Mouse (Mus musculus) neutrophil, adult 83 days (primary cell): ENCODE data around the gene Usp49. TPM values are rescaled to one million over a fixed set of nuclear protein-coding genes. Genes with fewer than 3 reads are reported as not detected.

Source experiments
- total RNA-seq, 2 experiments: library from RNA; stranded (reverse); gene quantifications; one replicate each; pipeline ENCODE4 v1.2.4; 2023

Gene Usp49
- 1 to 10 TPM; 7.2 to 7.6 TPM for total RNA-seq

GRCm38 (mm10) chr17:47630678-47631065, at the start of gene Usp49:
Gene Usp49, plus strand, starts transcription at chr17:47630690.

GRCm38 (mm10) chr17:47610849-47611660, 19.4 kb upstream of the Usp49 start, which contains the start of the genes Bysl, Med20 and Gm20517:
Gene Bysl, minus strand, starts transcription at chr17:47611492.
Gene Med20, plus strand, starts transcription at chr17:47611582.
Gene Gm20517, plus strand, starts transcription at chr17:47611589.

DNA sequence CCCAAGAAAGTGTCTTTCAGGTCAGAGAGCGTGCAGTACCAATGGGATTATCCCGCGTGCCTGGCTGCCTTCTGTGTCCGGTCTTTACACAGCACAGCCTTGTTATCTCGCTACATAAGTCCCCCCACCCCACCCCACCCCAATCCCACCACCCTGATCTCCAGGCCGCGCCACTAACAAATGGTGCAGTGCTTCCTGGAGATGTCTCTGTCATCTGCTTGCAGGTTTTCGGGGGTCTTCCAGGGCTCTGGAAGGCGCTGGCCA, 57.8 kb downstream of the Usp49 start, which contains the start of gene Tomm6:
TSS of gene Tomm6 (minus strand) at position 43 of the 264 bp plus-strand sequence.

GRCm38 (mm10) chr17:47688608-47689575, 58.4 kb downstream of the Usp49 start, which contains the start of gene Frs3:
Gene Frs3, plus strand, starts transcription at chr17:47689030.

DNA sequence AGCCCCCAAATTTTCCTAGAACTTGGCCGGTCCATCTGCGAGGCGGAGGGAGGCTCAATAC, 63.8 kb downstream of the Usp49 start, which contains the start of gene Gm21981:
TSS of gene Gm21981 (minus strand) at position 14 of the 61 bp plus-strand sequence.

DNA sequence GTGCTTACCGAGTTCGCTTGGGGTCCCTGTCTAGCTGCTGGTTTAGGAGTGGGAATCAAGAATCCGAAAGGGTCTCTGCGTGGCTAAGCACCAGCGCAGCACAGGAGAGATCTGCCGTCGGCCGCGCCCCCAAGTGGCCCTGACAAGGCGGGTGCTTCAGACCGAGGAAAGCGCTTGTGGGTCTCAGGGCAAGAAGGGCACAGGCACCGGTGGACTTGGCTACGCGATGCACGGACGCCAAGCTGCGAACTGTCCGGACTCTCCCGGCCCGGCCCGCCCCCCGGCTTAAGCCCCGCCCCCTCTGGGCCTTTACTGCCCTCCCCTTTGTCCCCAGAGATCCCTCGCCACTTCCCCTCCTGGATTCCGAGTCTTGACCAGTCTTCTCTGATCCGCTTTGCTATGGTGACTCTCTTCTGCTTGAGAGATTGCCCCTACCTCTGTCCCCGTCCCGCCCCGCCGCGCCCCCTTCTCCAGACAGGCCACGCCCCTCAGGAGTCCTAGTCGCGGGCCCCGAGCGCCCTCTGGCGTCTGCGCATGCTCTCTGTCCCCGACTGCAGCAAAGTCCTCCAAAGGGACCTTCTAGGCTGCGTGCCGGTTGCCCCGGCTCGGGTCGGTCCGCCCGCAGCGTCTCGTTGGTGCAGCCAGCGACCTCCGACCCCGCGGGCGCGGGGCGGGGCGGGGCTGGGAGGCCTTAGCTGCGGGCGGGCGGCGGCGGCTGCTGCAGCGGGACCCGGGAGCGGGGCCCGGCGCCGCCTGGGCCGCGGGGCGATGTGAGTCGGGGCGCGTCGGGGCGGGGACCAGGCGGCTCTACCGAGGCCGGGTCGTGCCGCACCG, 64.2 kb downstream of the Usp49 start, which contains the start of gene Prickle4:
TSS of gene Prickle4 (minus strand) at position 234 of the 834 bp plus-strand sequence.

GRCm38 (mm10) chr17:47726566-47726965, 96.1 kb downstream of the Usp49 start, which contains the start of gene Pgc:
Gene Pgc, plus strand, starts transcription at chr17:47726842.

Other genes starting within 250 kb of the Usp49 start
- under 1 TPM; 0.24 to 0.39 TPM for gene Guca1b, start 245.3 kb upstream of the Usp49 start, total RNA-seq
- gene Guca1a, start 230.1 kb upstream of the Usp49 start, total RNA-seq, result 1 to 10 TPM; 3.4 to 4.1 TPM
- under 1 TPM; 0.18 to 0.84 TPM for gene AI661453, start 194.1 kb upstream of the Usp49 start, total RNA-seq
- not detected for gene 1700001C19Rik, start 193.3 kb upstream of the Usp49 start, total RNA-seq
- gene Taf8, start 128.4 kb upstream of the Usp49 start, total RNA-seq, result 10 to 100 TPM; 30.3 to 33.3 TPM
- 100 to 1,000 TPM; 497 to 529 TPM for gene Ccnd3, start 125.6 kb upstream of the Usp49 start, total RNA-seq
- 1 to 10 TPM; 9.1 to 9.2 TPM for gene Bysl, start 19.2 kb upstream of the Usp49 start, total RNA-seq
- 10 to 100 TPM; 47.2 to 62.3 TPM for gene Med20, start 19.1 kb upstream of the Usp49 start, total RNA-seq
- gene Gm20517, start 19.1 kb upstream of the Usp49 start, total RNA-seq, result 1 to 10 TPM; 3.9 to 6.0 TPM
- gene Tomm6, start 57.7 kb downstream of the Usp49 start, total RNA-seq, result 100 to 1,000 TPM; 141 to 148 TPM
- gene Frs3, start 58.3 kb downstream of the Usp49 start, total RNA-seq, result under 1 TPM in 1 of 2 experiments, not detected in 1; 0.26 TPM
- gene Gm21981, start 63.8 kb downstream of the Usp49 start, total RNA-seq, result under 1 TPM in 1 of 2 experiments, not detected in 1; 0.22 TPM
- gene Prickle4, start 64.0 kb downstream of the Usp49 start, total RNA-seq, result not detected
- not detected for gene Pgc, start 96.2 kb downstream of the Usp49 start, total RNA-seq
- gene Tfeb, start 106.3 kb downstream of the Usp49 start, total RNA-seq, result 10 to 100 TPM; 85.4 to 97.3 TPM
- under 1 TPM in 1 of 2 experiments, not detected in 1; 0.64 TPM for gene Mdfi, start 204.0 kb downstream of the Usp49 start, total RNA-seq